Mouse (Mus musculus) ES-Bruce4 (cell line): ENCODE data around the gene Olfr809.

Experiments
- CTCF ChIP-seq: IDR thresholded peaks from one replicate; pipeline ENCODE4 v1.8.1; 2011; ENCODE audit warnings: low read depth, low read length
- EP300 ChIP-seq: IDR thresholded peaks from 2 replicates; pipeline ENCODE4 v1.6.1; 2011; ENCODE audit warnings: low read depth, low read length; ENCODE audit not compliant: insufficient read depth
- POLR2A ChIP-seq: IDR thresholded peaks from one replicate; pipeline ENCODE4 v1.8.1; 2011; ENCODE audit warnings: low read length; ENCODE audit not compliant: insufficient read depth

- TF ChIP-seq CTCF (no peak), EP300 (no peak), POLR2A (no peak)
Observed at GRCm38 (mm10) chr10:129794817-129795216, 20.4 kb downstream of the Olfr809 start, which contains the start of gene Olfr810.
